Mouse (Mus musculus) erythroblast, embryonic 14.5 days (primary cell): ENCODE data around the gene Ccl20. TPM values are rescaled to one million over a fixed set of nuclear protein-coding genes. Genes with fewer than 3 reads are reported as not detected.

Source experiments
- H3K27me3 ChIP-seq: 2 replicates; pipeline ENCODE4 v1.6.1; 2012; ENCODE audit warnings: inconsistent platforms; ENCODE audit not compliant: control insufficient read depth
- H3K36me3 ChIP-seq: 2 replicates; pipeline ENCODE4 v1.6.1; 2012; ENCODE audit warnings: mild to moderate bottlenecking, inconsistent platforms; ENCODE audit not compliant: control insufficient read depth
- H3K4me1 ChIP-seq: 2 replicates; pipeline ENCODE4 v1.6.1; 2012; ENCODE audit warnings: inconsistent platforms; ENCODE audit not compliant: control insufficient read depth
- H3K4me3 ChIP-seq: replicated peaks from 2 replicates; pipeline ENCODE3; 2012; ENCODE audit warnings: moderate library complexity, mild to moderate bottlenecking, inconsistent platforms
- H3K9me3 ChIP-seq: 2 replicates; pipeline ENCODE4 v1.6.1; 2012; ENCODE audit warnings: low read length, inconsistent platforms, mixed read lengths; ENCODE audit not compliant: control insufficient read depth
- GATA1 ChIP-seq: IDR thresholded peaks from 2 replicates; pipeline ENCODE4 v1.6.1; 2012; ENCODE audit warnings: low read length, inconsistent platforms, mixed read lengths
- TAL1 ChIP-seq: IDR thresholded peaks from 3 replicates; pipeline ENCODE4 v1.6.1; 2012; ENCODE audit warnings: low read length, inconsistent platforms, mixed read lengths
- polyA plus RNA-seq: library from polyadenylated mRNA; stranded (reverse); fragments of >175 nt; gene quantifications from 2 replicates; pipeline ENCODE4 v1.2.3, GENCODE M21; 2012

Gene Ccl20
- polyA plus RNA-seq, 1 experiment, result not detected

- TF ChIP-seq TAL1, result no peak
- TF ChIP-seq GATA1, result no peak
- Histone ChIP-seq H3K36me3 (no peaks in the 10 kb centered on the region), H3K9me3 (no peaks in the 10 kb centered on the region), H3K4me1 (no peaks in the 10 kb centered on the region), H3K4me3 (no peak overlapping the region), H3K27me3 (no peaks in the 10 kb centered on the region)
Measured at GRCm38 (mm10) chr1:83123201-83123600, 6.6 kb downstream of the Ccl20 start.

GRCm38 (mm10) chr1:83135829-83136228, 19.3 kb downstream of the Ccl20 start:
- no peak overlapping the region for H3K4me3 ChIP-seq
- H3K9me3 ChIP-seq, result peaks cover 6% of the 10 kb centered on the region
- TF ChIP-seq GATA1 (no peak), TAL1 (no peak)
- H3K4me1 ChIP-seq, result no peaks in the 10 kb centered on the region
- no peaks in the 10 kb centered on the region for H3K36me3 ChIP-seq
- no peaks in the 10 kb centered on the region for H3K27me3 ChIP-seq

GRCm38 (mm10) chr1:83137847-83138246, 21.3 kb downstream of the Ccl20 start:
- no peaks in the 10 kb centered on the region for H3K4me1 ChIP-seq
- no peak overlapping the region for H3K4me3 ChIP-seq
- peaks cover 6% of the 10 kb centered on the region for H3K9me3 ChIP-seq
- H3K27me3 ChIP-seq, result no peaks in the 10 kb centered on the region
- H3K36me3 ChIP-seq, result no peaks in the 10 kb centered on the region
- TF ChIP-seq TAL1, result no peak
- TF ChIP-seq GATA1, result no peak

GRCm38 (mm10) chr1:83138721-83139120, 22.2 kb downstream of the Ccl20 start:
- H3K9me3 ChIP-seq, result peaks cover 6% of the 10 kb centered on the region
- TF ChIP-seq TAL1 (no peak), GATA1 (no peak)
- no peak overlapping the region for H3K4me3 ChIP-seq
- no peaks in the 10 kb centered on the region for H3K4me1 ChIP-seq
- H3K27me3 ChIP-seq, result no peaks in the 10 kb centered on the region
- no peaks in the 10 kb centered on the region for H3K36me3 ChIP-seq

- Histone ChIP-seq H3K4me3 (no peak overlapping the region), H3K27me3 (no peaks in the 10 kb centered on the region), H3K4me1 (no peaks in the 10 kb centered on the region), H3K36me3 (no peaks in the 10 kb centered on the region), H3K9me3 (peaks cover 6% of the 10 kb centered on the region)
- TF ChIP-seq GATA1 (no peak), TAL1 (no peak)
Measured at GRCm38 (mm10) chr1:83141510-83141909, 24.9 kb downstream of the Ccl20 start.

- H3K27me3 ChIP-seq, result no peaks in the 10 kb centered on the region
- H3K4me1 ChIP-seq, result no peaks in the 10 kb centered on the region
- H3K9me3 ChIP-seq, result peaks cover 6% of the 10 kb centered on the region
- no peak overlapping the region for H3K4me3 ChIP-seq
- no peak for TF ChIP-seq GATA1
- TF ChIP-seq TAL1, result no peak
- no peaks in the 10 kb centered on the region for H3K36me3 ChIP-seq
Measured at GRCm38 (mm10) chr1:83142055-83142454, 25.5 kb downstream of the Ccl20 start.

- no peaks in the 10 kb centered on the region for H3K4me1 ChIP-seq
- no peaks in the 10 kb centered on the region for H3K27me3 ChIP-seq
- TF ChIP-seq GATA1 (no peak), TAL1 (no peak)
- H3K4me3 ChIP-seq, result no peak overlapping the region
- H3K9me3 ChIP-seq, result no peaks in the 10 kb centered on the region
- no peaks in the 10 kb centered on the region for H3K36me3 ChIP-seq
Measured at GRCm38 (mm10) chr1:83146547-83146946, 30.0 kb downstream of the Ccl20 start.

GRCm38 (mm10) chr1:83150227-83150626, 33.7 kb downstream of the Ccl20 start:
- no peaks in the 10 kb centered on the region for H3K9me3 ChIP-seq
- no peaks in the 10 kb centered on the region for H3K4me1 ChIP-seq
- H3K36me3 ChIP-seq, result no peaks in the 10 kb centered on the region
- H3K27me3 ChIP-seq, result no peaks in the 10 kb centered on the region
- no peak for TF ChIP-seq GATA1
- no peak for TF ChIP-seq TAL1
- H3K4me3 ChIP-seq, result no peak overlapping the region

GRCm38 (mm10) chr1:83152961-83153360, 36.4 kb downstream of the Ccl20 start:
- Histone ChIP-seq H3K9me3 (no peaks in the 10 kb centered on the region), H3K4me3 (no peak overlapping the region), H3K36me3 (no peaks in the 10 kb centered on the region), H3K4me1 (no peaks in the 10 kb centered on the region), H3K27me3 (no peaks in the 10 kb centered on the region)
- TF ChIP-seq GATA1 (no peak), TAL1 (no peak)

- Histone ChIP-seq H3K4me3 (no peak overlapping the region), H3K27me3 (no peaks in the 10 kb centered on the region), H3K9me3 (no peaks in the 10 kb centered on the region), H3K36me3 (no peaks in the 10 kb centered on the region), H3K4me1 (no peaks in the 10 kb centered on the region)
- TF ChIP-seq TAL1 (no peak), GATA1 (no peak)
Measured at GRCm38 (mm10) chr1:83156876-83157275, 40.3 kb downstream of the Ccl20 start.
